Mouse (Mus musculus): ENCODE results near the gene Ddx58. TPM values are rescaled to one million over a fixed set of nuclear protein-coding genes. Genes with fewer than 3 reads are reported as not detected.

Ddx58 gene
- polyA plus RNA-seq, 1 experiment from 2014 or later = 3.7 TPM

GRCm38 (mm10) chr4:40182651-40183320 lies 56.8 kb downstream of the Ddx58 start:
- Histone ChIP-seq H3K36me3 (ENCODE audit: control insufficient read depth, insufficient read depth, low read length) (peaks cover 91% of the 10 kb centered on the region), H3K4me3 (replicated peaks; ENCODE audit: low read depth, low read length) (no peak overlapping the region), H3K4me2 (ENCODE audit: low read length) (no peak overlapping the region), H3K27ac (replicated peaks; ENCODE audit: low read depth, low read length) (no peak overlapping the region), H3K9me3 (ENCODE audit: control insufficient read depth, low read length) (no peaks in the 10 kb centered on the region), H3K4me1 (ENCODE audit: control insufficient read depth, insufficient read depth, low read length) (no peaks in the 10 kb centered on the region), H3K9ac (replicated peaks; ENCODE audit: low read length) (no peak overlapping the region), H3K27me3 (ENCODE audit: control insufficient read depth, insufficient read depth, low read length) (no peaks in the 10 kb centered on the region)
- ATAC-seq (ENCODE audit: low FRiP score, low TSS enrichment) = no peak
- peak; percentile 79 for DNase-seq
- whole genome bisulfite sequencing = 40% methylated on average over 14 of the region's 14 CpGs

- DNase-seq (no peak), ATAC-seq (ENCODE audit: low FRiP score, low TSS enrichment) (no peak)
- H3K4me1 ChIP-seq (ENCODE audit: control insufficient read depth, insufficient read depth, low read length) = no peaks in the 10 kb centered on the region
- H3K27ac ChIP-seq (replicated peaks; ENCODE audit: low read depth, low read length) = no peak overlapping the region
- no peaks in the 10 kb centered on the region for H3K9me3 ChIP-seq (ENCODE audit: control insufficient read depth, low read length)
- no peak overlapping the region for H3K9ac ChIP-seq (replicated peaks; ENCODE audit: low read length)
- no peak overlapping the region for H3K4me3 ChIP-seq (replicated peaks; ENCODE audit: low read depth, low read length)
- H3K27me3 ChIP-seq (ENCODE audit: control insufficient read depth, insufficient read depth, low read length) = no peaks in the 10 kb centered on the region
- H3K36me3 ChIP-seq (ENCODE audit: control insufficient read depth, insufficient read depth, low read length) = peaks cover 83% of the 10 kb centered on the region
- no peak overlapping the region for H3K4me2 ChIP-seq (ENCODE audit: low read length)
- WGBS = 96% methylated on average over 8 of the region's 8 CpGs
These were observed 57.9 kb downstream of the Ddx58 start for GRCm38 (mm10) chr4:40181681-40182080.

GRCm38 (mm10) chr4:40180046-40180445 lies 59.6 kb downstream of the Ddx58 start:
- Histone ChIP-seq H3K9ac (replicated peaks; ENCODE audit: low read length) (no peak overlapping the region), H3K27me3 (ENCODE audit: control insufficient read depth, insufficient read depth, low read length) (no peaks in the 10 kb centered on the region), H3K9me3 (ENCODE audit: control insufficient read depth, low read length) (no peaks in the 10 kb centered on the region), H3K4me2 (ENCODE audit: low read length) (no peak overlapping the region), H3K27ac (replicated peaks; ENCODE audit: low read depth, low read length) (no peak overlapping the region), H3K4me1 (ENCODE audit: control insufficient read depth, insufficient read depth, low read length) (no peaks in the 10 kb centered on the region), H3K4me3 (replicated peaks; ENCODE audit: low read depth, low read length) (no peak overlapping the region), H3K36me3 (ENCODE audit: control insufficient read depth, insufficient read depth, low read length) (peaks cover 83% of the 10 kb centered on the region)
- DNase-seq (no peak), ATAC-seq (ENCODE audit: low FRiP score, low TSS enrichment) (no peak)
- WGBS = 95% methylated on average over 6 of the region's 6 CpGs

- Histone ChIP-seq H3K4me3 (replicated peaks; ENCODE audit: low read depth, low read length) (no peak overlapping the region), H3K9ac (replicated peaks; ENCODE audit: low read length) (no peak overlapping the region), H3K27me3 (ENCODE audit: control insufficient read depth, insufficient read depth, low read length) (no peaks in the 10 kb centered on the region), H3K4me1 (ENCODE audit: control insufficient read depth, insufficient read depth, low read length) (no peaks in the 10 kb centered on the region), H3K4me2 (ENCODE audit: low read length) (no peak overlapping the region), H3K9me3 (ENCODE audit: control insufficient read depth, low read length) (no peaks in the 10 kb centered on the region), H3K27ac (replicated peaks; ENCODE audit: low read depth, low read length) (no peak overlapping the region), H3K36me3 (ENCODE audit: control insufficient read depth, insufficient read depth, low read length) (peaks cover 70% of the 10 kb centered on the region)
- DNase-seq (no peak), ATAC-seq (ENCODE audit: low FRiP score, low TSS enrichment) (no peak)
- 95% methylated on average over 17 of the region's 17 CpGs for WGBS
These were observed 61.0 kb downstream of the Ddx58 start for GRCm38 (mm10) chr4:40178584-40178983.

GRCm38 (mm10) chr4:40174321-40174720 lies 65.3 kb downstream of the Ddx58 start:
- WGBS = 83% methylated on average over 4 of the region's 4 CpGs
- H3K36me3 ChIP-seq (ENCODE audit: control insufficient read depth, insufficient read depth, low read length) = peaks cover 46% of the 10 kb centered on the region
- ATAC-seq (ENCODE audit: low FRiP score, low TSS enrichment) (no peak), DNase-seq (no peak)
- no peaks in the 10 kb centered on the region for H3K4me1 ChIP-seq (ENCODE audit: control insufficient read depth, insufficient read depth, low read length)
- no peak overlapping the region for H3K27ac ChIP-seq (replicated peaks; ENCODE audit: low read depth, low read length)
- no peak overlapping the region for H3K9ac ChIP-seq (replicated peaks; ENCODE audit: low read length)
- no peaks in the 10 kb centered on the region for H3K27me3 ChIP-seq (ENCODE audit: control insufficient read depth, insufficient read depth, low read length)
- no peak overlapping the region for H3K4me3 ChIP-seq (replicated peaks; ENCODE audit: low read depth, low read length)
- no peak overlapping the region for H3K4me2 ChIP-seq (ENCODE audit: low read length)
- no peaks in the 10 kb centered on the region for H3K9me3 ChIP-seq (ENCODE audit: control insufficient read depth, low read length)

- Histone ChIP-seq H3K9ac (replicated peaks; ENCODE audit: low read length) (no peak overlapping the region), H3K4me1 (ENCODE audit: control insufficient read depth, insufficient read depth, low read length) (no peaks in the 10 kb centered on the region), H3K9me3 (ENCODE audit: control insufficient read depth, low read length) (no peaks in the 10 kb centered on the region), H3K4me2 (ENCODE audit: low read length) (no peak overlapping the region), H3K4me3 (replicated peaks; ENCODE audit: low read depth, low read length) (no peak overlapping the region), H3K27ac (replicated peaks; ENCODE audit: low read depth, low read length) (no peak overlapping the region), H3K27me3 (ENCODE audit: control insufficient read depth, insufficient read depth, low read length) (no peaks in the 10 kb centered on the region), H3K36me3 (ENCODE audit: control insufficient read depth, insufficient read depth, low read length) (peaks cover 46% of the 10 kb centered on the region)
- no peak for ATAC-seq (ENCODE audit: low FRiP score, low TSS enrichment)
- no peak for DNase-seq
- WGBS = 92% methylated on average over 2 of the region's 2 CpGs
These were observed 67.3 kb downstream of the Ddx58 start for GRCm38 (mm10) chr4:40172336-40172735.

GRCm38 (mm10) chr4:40171477-40171876 lies 68.2 kb downstream of the Ddx58 start:
- Histone ChIP-seq H3K27me3 (ENCODE audit: control insufficient read depth, insufficient read depth, low read length) (no peaks in the 10 kb centered on the region), H3K4me2 (ENCODE audit: low read length) (no peak overlapping the region), H3K4me3 (replicated peaks; ENCODE audit: low read depth, low read length) (no peak overlapping the region), H3K4me1 (ENCODE audit: control insufficient read depth, insufficient read depth, low read length) (no peaks in the 10 kb centered on the region), H3K9me3 (ENCODE audit: control insufficient read depth, low read length) (no peaks in the 10 kb centered on the region), H3K36me3 (ENCODE audit: control insufficient read depth, insufficient read depth, low read length) (peaks cover 44% of the 10 kb centered on the region), H3K9ac (replicated peaks; ENCODE audit: low read length) (no peak overlapping the region), H3K27ac (replicated peaks; ENCODE audit: low read depth, low read length) (no peak overlapping the region)
- no peak for ATAC-seq (ENCODE audit: low FRiP score, low TSS enrichment)
- DNase-seq = no peak
- 94% methylated on average over 4 of the region's 4 CpGs for WGBS

GRCm38 (mm10) chr4:40163646-40164045 lies 76.0 kb downstream of the Ddx58 start:
- DNase-seq (peak; percentile 2), ATAC-seq (ENCODE audit: low FRiP score, low TSS enrichment) (no peak)
- Histone ChIP-seq H3K4me1 (ENCODE audit: control insufficient read depth, insufficient read depth, low read length) (no peaks in the 10 kb centered on the region), H3K4me2 (ENCODE audit: low read length) (no peak overlapping the region), H3K36me3 (ENCODE audit: control insufficient read depth, insufficient read depth, low read length) (peaks cover 26% of the 10 kb centered on the region), H3K4me3 (replicated peaks; ENCODE audit: low read depth, low read length) (no peak overlapping the region), H3K27ac (replicated peaks; ENCODE audit: low read depth, low read length) (no peak overlapping the region), H3K9ac (replicated peaks; ENCODE audit: low read length) (no peak overlapping the region), H3K9me3 (ENCODE audit: control insufficient read depth, low read length) (no peaks in the 10 kb centered on the region), H3K27me3 (ENCODE audit: control insufficient read depth, insufficient read depth, low read length) (no peaks in the 10 kb centered on the region)
- 76% methylated on average over 10 of the region's 10 CpGs for WGBS
